Mouse (Mus musculus): ENCODE results near the gene Bhlha9. TPM values are rescaled to one million over a fixed set of nuclear protein-coding genes. Genes with fewer than 3 reads are reported as not detected.

Gene Bhlha9
- polyA plus RNA-seq, 1 experiment, result 0.37 TPM

DNA sequence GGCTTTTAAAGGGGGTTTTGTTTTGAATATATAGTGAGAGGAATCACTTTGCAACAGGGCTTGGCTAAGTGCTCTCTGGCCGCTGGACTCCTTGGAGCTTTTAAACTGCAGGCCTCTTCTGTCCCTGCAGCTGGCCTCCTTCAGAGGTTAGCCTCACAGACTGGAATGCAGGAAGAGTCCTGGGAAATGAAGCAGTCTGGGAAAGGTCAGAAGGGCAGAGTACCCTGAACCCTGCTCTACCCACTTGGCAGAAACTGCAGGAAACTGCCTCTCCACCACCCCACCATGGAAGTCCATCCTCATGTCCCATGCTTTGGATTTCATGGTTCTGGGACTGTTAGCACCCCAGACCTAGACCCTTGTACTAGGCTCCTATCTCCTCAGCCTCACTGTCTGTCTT is 36.6 kb downstream of the Bhlha9 start:
- TF ChIP-seq POLR2A (IDR thresholded peaks at IDR 0.05; ENCODE audit: borderline replicate concordance, extremely low read depth, insufficient read depth, insufficient read length, poor library complexity, severe bottlenecking) (no peak), CTCF (IDR thresholded peaks at IDR 0.05; ENCODE audit: borderline replicate concordance, extremely low read depth, insufficient read depth, insufficient read length) (no peak)
- no peak for DNase-seq (ENCODE audit: low read depth)

DNA sequence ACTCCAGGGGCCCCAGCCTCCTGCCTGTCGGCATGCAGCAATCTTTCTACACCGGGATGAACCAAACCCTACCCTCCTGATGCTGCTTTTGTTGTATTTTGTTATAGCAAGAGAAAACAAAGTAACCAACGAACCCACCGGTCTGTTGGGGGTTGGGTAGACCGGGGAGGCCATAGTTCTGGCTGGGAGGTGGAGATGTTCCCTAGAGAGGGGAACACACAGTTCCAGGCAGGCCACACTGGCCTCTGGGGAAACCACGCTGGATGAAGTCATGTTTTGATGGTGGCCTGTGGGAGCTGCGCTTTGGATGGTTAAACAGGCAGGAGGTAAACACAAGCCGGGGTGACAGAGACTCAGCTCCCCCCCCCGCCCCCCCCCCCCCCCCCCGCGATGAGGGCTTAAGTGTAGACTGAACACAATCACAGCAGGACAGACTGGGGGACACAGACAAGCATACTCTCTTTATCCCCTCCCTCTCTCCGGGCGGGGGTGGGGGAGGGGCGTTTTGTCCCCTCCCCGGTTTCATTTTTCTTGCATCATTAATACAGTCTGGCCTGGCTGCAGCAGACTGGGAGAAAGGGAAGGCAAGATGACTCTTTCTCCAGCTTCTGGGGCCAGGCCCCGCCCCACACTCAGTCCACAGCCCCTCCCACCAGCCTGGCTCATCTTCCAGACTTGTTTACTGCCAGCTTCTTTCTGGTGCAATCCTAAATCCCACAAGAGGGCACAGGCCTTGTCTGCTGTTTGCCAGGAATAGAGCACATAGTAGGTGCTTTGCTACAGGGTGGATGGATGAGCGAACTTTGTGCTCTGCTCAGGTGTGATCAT is 37.6 kb downstream of the Bhlha9 start:
- TF ChIP-seq CTCF (IDR thresholded peaks at IDR 0.05; ENCODE audit: borderline replicate concordance, extremely low read depth, insufficient read depth, insufficient read length) (no peak), POLR2A (IDR thresholded peaks at IDR 0.05; ENCODE audit: borderline replicate concordance, extremely low read depth, insufficient read depth, insufficient read length, poor library complexity, severe bottlenecking) (no peak)
- DNase-seq (ENCODE audit: low read depth), result peak; percentile 52

DNA sequence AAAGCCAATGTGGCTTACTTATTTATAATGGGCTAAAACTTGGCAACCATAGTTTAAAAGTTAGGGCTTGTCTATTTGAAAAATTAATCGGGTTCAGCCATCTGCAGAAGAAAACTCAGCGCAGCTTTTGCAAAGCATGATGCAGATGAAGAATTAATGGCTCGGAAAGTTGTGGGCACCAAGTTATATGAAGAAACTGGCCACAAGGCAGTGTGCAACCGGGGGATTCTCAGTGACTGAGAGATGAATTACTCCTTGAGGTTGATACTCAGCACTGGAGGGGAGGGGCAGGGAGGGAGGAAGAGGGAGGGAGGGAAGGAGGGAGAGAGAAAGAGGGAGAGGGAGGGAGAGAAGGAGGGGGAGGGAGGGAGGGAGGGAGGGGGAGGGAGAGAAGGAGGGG is 44.7 kb downstream of the Bhlha9 start:
- TF ChIP-seq CTCF (IDR thresholded peaks at IDR 0.05; ENCODE audit: borderline replicate concordance, extremely low read depth, insufficient read depth, insufficient read length) (no peak), POLR2A (IDR thresholded peaks at IDR 0.05; ENCODE audit: borderline replicate concordance, extremely low read depth, insufficient read depth, insufficient read length, poor library complexity, severe bottlenecking) (no peak)
- no peak for DNase-seq (ENCODE audit: low read depth)

Other genes with a start within 250 kb of the Bhlha9 start
- gene Abr, start 50.2 kb upstream of the Bhlha9 start, polyA plus RNA-seq (2012; rRNA removed), result 210 and 215 TPM in 2 replicates
- gene Trarg1, start 7.3 kb downstream of the Bhlha9 start, polyA plus RNA-seq (2012; rRNA removed), result 0.10 and 0.14 TPM in 2 replicates
- gene Gosr1, start 91.1 kb downstream of the Bhlha9 start, polyA plus RNA-seq (2012; rRNA removed), result 24.1 and 27.0 TPM in 2 replicates
- gene Cpd, start 174.5 kb downstream of the Bhlha9 start, polyA plus RNA-seq (2012; rRNA removed), result 15.4 and 19.2 TPM in 2 replicates
- gene Tmigd1, start 229.7 kb downstream of the Bhlha9 start, polyA plus RNA-seq (2012; rRNA removed), result 0.05 TPM in 1 of 2 replicates, not detected in the other